Mouse (Mus musculus) hindbrain, embryonic 15.5 days (tissue): Measurements from ENCODE around the gene Gm20219. TPM values are rescaled to one million over a fixed set of nuclear protein-coding genes. Genes with fewer than 3 reads are reported as not detected.

Experiments used
- ATAC-seq: fragments of 200-750 bp; cut with Nextera tagmentation; 2 replicates; pipeline ENCODE4 v1.8.0; 2017; ENCODE audit warnings: low read depth, moderate number of reproducible peaks, moderate TSS enrichment; ENCODE audit not compliant: low FRiP score
- H3K27ac ChIP-seq: fragments of 300-500 bp; sonication (generic); replicated peaks from 2 replicates; pipeline ENCODE4 v1.5.1; 2015; ENCODE audit warnings: mild to moderate bottlenecking, inconsistent platforms
- H3K27me3 ChIP-seq: fragments of 300-500 bp; sonication (generic); 2 replicates; pipeline ENCODE4 v1.6.1; 2015; ENCODE audit warnings: control low read depth, inconsistent platforms
- H3K36me3 ChIP-seq: fragments of 300-500 bp; sonication (generic); 2 replicates; pipeline ENCODE4 v1.6.1; 2015; ENCODE audit warnings: control low read depth, inconsistent platforms
- H3K4me1 ChIP-seq: fragments of 300-500 bp; sonication (generic); replicated peaks from 2 replicates; pipeline ENCODE4 v1.6.1; 2015; ENCODE audit warnings: control low read depth, inconsistent platforms
- H3K4me2 ChIP-seq: fragments of 300-500 bp; sonication (generic); 2 replicates; pipeline ENCODE4 v1.6.1; 2015; ENCODE audit warnings: moderate library complexity, mild to moderate bottlenecking, inconsistent platforms
- H3K4me3 ChIP-seq: fragments of 300-500 bp; sonication (generic); 2 replicates; pipeline ENCODE4 v1.5.1; 2015; ENCODE audit warnings: mild to moderate bottlenecking, inconsistent platforms
- H3K9ac ChIP-seq: fragments of 300-500 bp; sonication (generic); 2 replicates; pipeline ENCODE4 v1.6.1; 2015; ENCODE audit warnings: inconsistent platforms
- H3K9me3 ChIP-seq: fragments of 300-500 bp; sonication (generic); 2 replicates; pipeline ENCODE4 v1.6.1; 2016; ENCODE audit warnings: control low read depth, inconsistent platforms
- WGBS: fragments of 180-500 bp; shearing (Covaris S2); methylation state at CpG from one replicate; pipeline ENCODE4 v1.1.7; 2015; 5-methylcytosine and 5-hydroxymethylcytosine counted together
- polyA plus RNA-seq: library from polyadenylated mRNA; unstranded; fragments of >200 nt; fragmentation: Nextera tagmentation; extraction: Ambion mirVana; gene quantifications from 2 replicates; pipeline ENCODE4 v1.2.1, GENCODE M21; 2015

Gene Gm20219
- polyA plus RNA-seq: 0.46 and 1.3 TPM in 2 replicates

GRCm38 (mm10) chr17:56554122-56554551 lies at the start of gene Gm20219:
Gm20219 (minus strand) TSS chr17:56554387.
- 85% methylated on average over 20 of the region's 20 CpGs for WGBS
- peak within 1 kb of the TSS; percentile 83; the same call in 1 of the 2 replicates for H3K27ac ChIP-seq
- no peak for ATAC-seq

GRCm38 (mm10) chr17:56604070-56604380 lies 49.8 kb upstream of the Gm20219 start:
- Histone ChIP-seq H3K4me1 (peaks cover 17% of the 10 kb centered on the region), H3K27ac (no peak overlapping the region), H3K4me3 (no peak overlapping the region), H3K27me3 (no peaks in the 10 kb centered on the region), H3K36me3 (peaks cover 82% of the 10 kb centered on the region), H3K9ac (no peak overlapping the region), H3K9me3 (no peaks in the 10 kb centered on the region), H3K4me2 (no peak overlapping the region)
- 91% methylated on average over 9 of the region's 9 CpGs for WGBS
- no peak for ATAC-seq

More at GRCm38 (mm10) chr17:56554122-56554551, at the start of gene Gm20219:
- Histone ChIP-seq H3K4me1 (peaks cover 20% of the 10 kb centered on the region), H3K27me3 (no peaks in the 10 kb centered on the region), H3K9me3 (no peaks in the 10 kb centered on the region), H3K36me3 (no peaks in the 10 kb centered on the region), H3K4me2 (no peak within 1 kb of the TSS), H3K4me3 (no peak within 1 kb of the TSS), H3K9ac (no peak within 1 kb of the TSS)

- Histone ChIP-seq H3K36me3 (peaks cover 82% of the 10 kb centered on the region), H3K27ac (no peak overlapping the region), H3K4me2 (no peak overlapping the region), H3K9me3 (no peaks in the 10 kb centered on the region), H3K4me1 (peaks cover 11% of the 10 kb centered on the region), H3K9ac (no peak overlapping the region), H3K27me3 (no peaks in the 10 kb centered on the region), H3K4me3 (no peak overlapping the region)
- WGBS: 96% methylated on average over 28 of the region's 28 CpGs
- no peak for ATAC-seq
Measured at GRCm38 (mm10) chr17:56603186-56604069, 49.2 kb upstream of the Gm20219 start.

- Histone ChIP-seq H3K36me3 (peaks cover 90% of the 10 kb centered on the region), H3K27ac (no peak overlapping the region), H3K9me3 (no peaks in the 10 kb centered on the region), H3K4me1 (peaks cover 18% of the 10 kb centered on the region), H3K4me2 (no peak overlapping the region), H3K9ac (no peak overlapping the region), H3K4me3 (no peak overlapping the region), H3K27me3 (no peaks in the 10 kb centered on the region)
- ATAC-seq: no peak
- WGBS: 87% methylated on average over 8 of the region's 8 CpGs
Measured at GRCm38 (mm10) chr17:56593527-56594271, 39.5 kb upstream of the Gm20219 start.

- Histone ChIP-seq H3K9me3 (no peaks in the 10 kb centered on the region), H3K9ac (no peak overlapping the region), H3K4me1 (peaks cover 28% of the 10 kb centered on the region), H3K27ac (no peak overlapping the region), H3K4me3 (no peak overlapping the region), H3K4me2 (no peak overlapping the region), H3K27me3 (no peaks in the 10 kb centered on the region), H3K36me3 (peaks cover 87% of the 10 kb centered on the region)
- no peak for ATAC-seq
Measured at GRCm38 (mm10) chr17:56592553-56592952, 38.4 kb upstream of the Gm20219 start.

GRCm38 (mm10) chr17:56588921-56589320 lies 34.7 kb upstream of the Gm20219 start:
- H3K4me3 ChIP-seq: no peak overlapping the region
- H3K4me1 ChIP-seq: peaks cover 47% of the 10 kb centered on the region
- H3K9ac ChIP-seq: no peak overlapping the region
- 97% methylated on average over 4 of the region's 4 CpGs for WGBS
- no peaks in the 10 kb centered on the region for H3K27me3 ChIP-seq
- no peak for ATAC-seq
- H3K36me3 ChIP-seq: peaks cover 60% of the 10 kb centered on the region
- H3K27ac ChIP-seq: no peak overlapping the region
- H3K9me3 ChIP-seq: no peaks in the 10 kb centered on the region
- H3K4me2 ChIP-seq: no peak overlapping the region

GRCm38 (mm10) chr17:56587773-56588172 lies 33.6 kb upstream of the Gm20219 start:
- ATAC-seq: no peak
- no peak overlapping the region for H3K27ac ChIP-seq
- peaks cover 58% of the 10 kb centered on the region for H3K4me1 ChIP-seq
- H3K27me3 ChIP-seq: no peaks in the 10 kb centered on the region
- H3K4me3 ChIP-seq: no peak overlapping the region
- peaks cover 49% of the 10 kb centered on the region for H3K36me3 ChIP-seq
- no peak overlapping the region for H3K9ac ChIP-seq
- WGBS: 68% methylated on average over 1 of the region's 1 CpGs
- H3K4me2 ChIP-seq: peak overlapping the region; percentile 31; the same call in 1 of the 2 replicates
- H3K9me3 ChIP-seq: no peaks in the 10 kb centered on the region

- H3K4me1 ChIP-seq: peaks cover 62% of the 10 kb centered on the region
- H3K36me3 ChIP-seq: peaks cover 42% of the 10 kb centered on the region
- peak; percentile 20; the same call in 1 of the 2 replicates for ATAC-seq
Measured at GRCm38 (mm10) chr17:56585171-56585821, 31.1 kb upstream of the Gm20219 start.

GRCm38 (mm10) chr17:56584257-56585130 lies 30.3 kb upstream of the Gm20219 start, which contains the start of the genes Safb2 and Safb:
Safb2 (minus strand) TSS chr17:56584585.
Safb (plus strand) TSS chr17:56584825.
- Histone ChIP-seq H3K4me3 (peak within 1 kb of the TSS; percentile 96), H3K27me3 (no peaks in the 10 kb centered on the region), H3K9ac (peak within 1 kb of the TSS; percentile 92), H3K36me3 (peaks cover 36% of the 10 kb centered on the region), H3K27ac (peak within 1 kb of the TSS; percentile 96), H3K9me3 (no peaks in the 10 kb centered on the region), H3K4me2 (peak within 1 kb of the TSS; percentile 90), H3K4me1 (peaks cover 60% of the 10 kb centered on the region)
- ATAC-seq: peak; percentile 96
- WGBS: under 1% methylated on average over 80 of the region's 101 CpGs

More at GRCm38 (mm10) chr17:56585171-56585821, 31.1 kb upstream of the Gm20219 start:
- Histone ChIP-seq H3K4me3 (peak overlapping the region; percentile 96), H3K27me3 (no peaks in the 10 kb centered on the region), H3K9me3 (no peaks in the 10 kb centered on the region), H3K9ac (peak overlapping the region; percentile 92), H3K4me2 (peak overlapping the region; percentile 87), H3K27ac (peak overlapping the region; percentile 95)
- under 1% methylated on average over 61 of the region's 61 CpGs for WGBS

- ATAC-seq: no peak
- Histone ChIP-seq H3K27me3 (no peaks in the 10 kb centered on the region), H3K9me3 (no peaks in the 10 kb centered on the region), H3K4me2 (peak overlapping the region; percentile 90), H3K36me3 (peaks cover 31% of the 10 kb centered on the region), H3K27ac (peak overlapping the region; percentile 96), H3K4me3 (peak overlapping the region; percentile 91), H3K9ac (peak overlapping the region; percentile 91), H3K4me1 (peaks cover 56% of the 10 kb centered on the region)
- WGBS: 3% methylated on average over 25 of the region's 33 CpGs
Measured at GRCm38 (mm10) chr17:56583611-56584256, 29.5 kb upstream of the Gm20219 start.
